Mouse (Mus musculus): ENCODE results near the gene Rangrf. TPM values are rescaled to one million over a fixed set of nuclear protein-coding genes. Genes with fewer than 3 reads are reported as not detected.

Rangrf gene
- polyA plus RNA-seq, 2 experiments: 23.0 to 29.2 TPM

- 25% methylated on average over 13 of the region's 13 CpGs for WGBS (ENCODE audit: insufficient replicate concordance)
- H3K9ac ChIP-seq (replicated peaks): no peak overlapping the region
- no peaks in the 10 kb centered on the region for H3K36me3 ChIP-seq (replicated peaks; ENCODE audit: control insufficient read depth, insufficient read depth, low read depth)
- H3K27me3 ChIP-seq (ENCODE audit: control insufficient read depth, insufficient read depth, low read length): peaks cover 35% of the 10 kb centered on the region
- ATAC-seq (ENCODE audit: insufficient read depth) (no peak), DNase-seq (ENCODE audit: low read depth in 3 of 3, low spot score in 3 of 3) (no peak)
- H3K4me1 ChIP-seq (replicated peaks; ENCODE audit: control insufficient read depth in 2 of 2, insufficient read depth in 2 of 2, low read length in 1 of 2): no peaks in the 10 kb centered on the region
- no peak overlapping the region for H3K4me2 ChIP-seq (ENCODE audit: low read depth)
- no peak overlapping the region for H3K27ac ChIP-seq
- no peak for TF ChIP-seq CTCF (IDR thresholded peaks at IDR 0.05; ENCODE audit: low read depth)
- H3K9me3 ChIP-seq (ENCODE audit: control insufficient read depth, low read length): no peaks in the 10 kb centered on the region
- H3K4me3 ChIP-seq (ENCODE audit: insufficient read depth in 1 of 2, low read depth in 2 of 2, low read length in 2 of 2): no peak overlapping the region
Observed at GRCm38 (mm10) chr11:68956697-68957096, 18.3 kb downstream of the Rangrf start.

GRCm38 (mm10) chr11:68956107-68956506, 18.9 kb downstream of the Rangrf start:
- no peaks in the 10 kb centered on the region for H3K36me3 ChIP-seq (replicated peaks; ENCODE audit: control insufficient read depth, insufficient read depth, low read depth)
- H3K4me3 ChIP-seq (ENCODE audit: insufficient read depth in 1 of 2, low read depth in 2 of 2, low read length in 2 of 2): no peak overlapping the region
- H3K9ac ChIP-seq (replicated peaks): no peak overlapping the region
- ATAC-seq (ENCODE audit: insufficient read depth): no peak
- H3K27me3 ChIP-seq (ENCODE audit: control insufficient read depth, insufficient read depth, low read length): peaks cover 35% of the 10 kb centered on the region
- no peaks in the 10 kb centered on the region for H3K9me3 ChIP-seq (ENCODE audit: control insufficient read depth, low read length)
- WGBS (ENCODE audit: insufficient replicate concordance): 35% methylated on average over 3 of the region's 3 CpGs
- DNase-seq (ENCODE audit: low read depth in 3 of 3, low spot score in 3 of 3): no peak
- no peak for TF ChIP-seq EP300 (IDR thresholded peaks at IDR 0.05; ENCODE audit: low read depth)
- TF ChIP-seq CTCF (IDR thresholded peaks at IDR 0.05; ENCODE audit: low read depth): no peak
- H3K4me1 ChIP-seq (replicated peaks; ENCODE audit: control insufficient read depth in 2 of 2, insufficient read depth in 2 of 2, low read length in 1 of 2): no peaks in the 10 kb centered on the region
- H3K4me2 ChIP-seq (ENCODE audit: low read depth): no peak overlapping the region
- H3K27ac ChIP-seq: no peak overlapping the region

DNA sequence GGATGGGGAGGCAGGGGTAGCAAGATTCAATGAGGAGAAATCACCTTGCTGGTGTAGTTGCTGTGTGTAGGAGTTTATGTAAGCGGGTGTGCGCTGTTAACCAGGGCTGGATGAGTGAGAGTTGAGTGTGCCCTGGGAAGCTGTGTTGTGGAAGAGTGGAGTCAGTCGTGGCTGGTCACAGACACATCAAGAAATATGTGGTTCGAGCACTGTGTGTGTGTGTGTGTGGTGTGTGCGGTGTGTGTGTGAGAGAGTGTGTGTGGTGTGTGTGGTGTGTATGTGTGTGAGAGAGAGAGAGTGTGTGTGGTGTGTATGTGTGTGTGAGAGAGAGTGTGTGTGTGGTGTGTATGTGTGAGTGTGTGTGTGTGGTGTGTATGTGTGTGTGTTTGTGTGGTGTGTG, 19.5 kb downstream of the Rangrf start:
- Histone ChIP-seq H3K9ac (replicated peaks) (no peak overlapping the region), H3K4me2 (ENCODE audit: low read depth) (no peak overlapping the region), H3K36me3 (replicated peaks; ENCODE audit: control insufficient read depth, insufficient read depth, low read depth) (no peaks in the 10 kb centered on the region), H3K4me1 (replicated peaks; ENCODE audit: control insufficient read depth in 2 of 2, insufficient read depth in 2 of 2, low read length in 1 of 2) (no peaks in the 10 kb centered on the region), H3K9me3 (ENCODE audit: control insufficient read depth, low read length) (no peaks in the 10 kb centered on the region), H3K4me3 (ENCODE audit: insufficient read depth in 1 of 2, low read depth in 2 of 2, low read length in 2 of 2) (no peak overlapping the region), H3K27ac (no peak overlapping the region), H3K27me3 (ENCODE audit: control insufficient read depth, insufficient read depth, low read length) (peaks cover 35% of the 10 kb centered on the region)
- DNase-seq (ENCODE audit: low read depth in 3 of 3, low spot score in 3 of 3) (no peak), ATAC-seq (ENCODE audit: insufficient read depth) (no peak)
- 55% methylated on average over 5 of the region's 5 CpGs for WGBS (ENCODE audit: insufficient replicate concordance)
- no peak for TF ChIP-seq CTCF (IDR thresholded peaks at IDR 0.05; ENCODE audit: low read depth)
- TF ChIP-seq EP300 (IDR thresholded peaks at IDR 0.05; ENCODE audit: low read depth): no peak

GRCm38 (mm10) chr11:68954408-68954807, 20.6 kb downstream of the Rangrf start:
- no peak overlapping the region for H3K9ac ChIP-seq (replicated peaks)
- TF ChIP-seq CTCF (IDR thresholded peaks at IDR 0.05; ENCODE audit: low read depth) (no peak), EP300 (IDR thresholded peaks at IDR 0.05; ENCODE audit: low read depth) (no peak)
- DNase-seq (ENCODE audit: low read depth in 3 of 3, low spot score in 3 of 3) (no peak), ATAC-seq (ENCODE audit: insufficient read depth) (no peak)
- H3K36me3 ChIP-seq (replicated peaks; ENCODE audit: control insufficient read depth, insufficient read depth, low read depth): no peaks in the 10 kb centered on the region
- no peaks in the 10 kb centered on the region for H3K4me1 ChIP-seq (replicated peaks; ENCODE audit: control insufficient read depth in 2 of 2, insufficient read depth in 2 of 2, low read length in 1 of 2)
- no peak overlapping the region for H3K27ac ChIP-seq
- 0 out of 4 replicates have a peak overlapping the region, but pooled peaks of 1 of the 2 experiments have one; percentile 12 for H3K4me3 ChIP-seq (ENCODE audit: insufficient read depth in 1 of 2, low read depth in 2 of 2, low read length in 2 of 2)
- H3K9me3 ChIP-seq (ENCODE audit: control insufficient read depth, low read length): no peaks in the 10 kb centered on the region
- 7% methylated on average over 17 of the region's 17 CpGs for WGBS (ENCODE audit: insufficient replicate concordance)
- H3K27me3 ChIP-seq (ENCODE audit: control insufficient read depth, insufficient read depth, low read length): peaks cover 35% of the 10 kb centered on the region
- peak overlapping the region; percentile 41 for H3K4me2 ChIP-seq (ENCODE audit: low read depth)

- ATAC-seq (ENCODE audit: insufficient read depth): no peak
- H3K4me3 ChIP-seq (ENCODE audit: insufficient read depth in 1 of 2, low read depth in 2 of 2, low read length in 2 of 2): no peak overlapping the region
- H3K36me3 ChIP-seq (replicated peaks; ENCODE audit: control insufficient read depth, insufficient read depth, low read depth): no peaks in the 10 kb centered on the region
- H3K27ac ChIP-seq: no peak overlapping the region
- no peak overlapping the region for H3K9ac ChIP-seq (replicated peaks)
- WGBS (ENCODE audit: insufficient replicate concordance): 25% methylated on average over 13 of the region's 13 CpGs
- TF ChIP-seq EP300 (IDR thresholded peaks at IDR 0.05; ENCODE audit: low read depth) (no peak), CTCF (IDR thresholded peaks at IDR 0.05; ENCODE audit: low read depth) (no peak)
- H3K27me3 ChIP-seq (ENCODE audit: control insufficient read depth, insufficient read depth, low read length): peaks cover 35% of the 10 kb centered on the region
- H3K4me2 ChIP-seq (ENCODE audit: low read depth): no peak overlapping the region
- H3K4me1 ChIP-seq (replicated peaks; ENCODE audit: control insufficient read depth in 2 of 2, insufficient read depth in 2 of 2, low read length in 1 of 2): no peaks in the 10 kb centered on the region
- no peak for DNase-seq (ENCODE audit: low read depth in 3 of 3, low spot score in 3 of 3)
- H3K9me3 ChIP-seq (ENCODE audit: control insufficient read depth, low read length): no peaks in the 10 kb centered on the region
Observed at GRCm38 (mm10) chr11:68953903-68954302, 21.1 kb downstream of the Rangrf start.
